Mouse (Mus musculus) embryonic fibroblast, embryonic 13.5 days (primary cell): ENCODE data around the gene Slit1. TPM values are rescaled to one million over a fixed set of nuclear protein-coding genes. Genes with fewer than 3 reads are reported as not detected.

Experiments used
- H3K27ac ChIP-seq: 2 replicates; pipeline ENCODE4 v1.5.1; 2012; ENCODE audit warnings: low read length, control low read depth, inconsistent platforms; ENCODE audit not compliant: insufficient read depth
- H3K4me1 ChIP-seq: 2 replicates; pipeline ENCODE4 v1.6.1; 2011; ENCODE audit warnings: low read length; ENCODE audit not compliant: control insufficient read depth, insufficient read depth
- H3K4me3 ChIP-seq: 2 replicates; pipeline ENCODE4 v1.5.1; 2011; ENCODE audit warnings: mild to moderate bottlenecking, control low read depth, low read length; ENCODE audit not compliant: insufficient read depth
- CTCF ChIP-seq: IDR thresholded peaks from 2 replicates; pipeline ENCODE4 v1.5.1; 2011; ENCODE audit warnings: mild to moderate bottlenecking, control low read depth, low read length, moderate library complexity, borderline replicate concordance; ENCODE audit not compliant: insufficient read depth
- POLR2A ChIP-seq: IDR thresholded peaks from 2 replicates; pipeline ENCODE4 v1.6.1; 2011; ENCODE audit warnings: low read depth, mild to moderate bottlenecking, control low read depth, low read length, moderate library complexity
- polyA plus RNA-seq: library from polyadenylated mRNA; stranded (reverse); fragments of >200 nt; gene quantifications from 2 replicates; pipeline ENCODE4 v1.2.4, GENCODE M21; 2011; ENCODE audit warnings: low read depth; ENCODE audit not compliant: missing spikeins, insufficient read length

Slit1 gene
- polyA plus RNA-seq, 1 experiment, result 0.46 TPM

GRCm38 (mm10) chr19:41694610-41695009 is 48.9 kb downstream of the Slit1 start:
- Histone ChIP-seq H3K4me1 (peaks cover 9% of the 10 kb centered on the region; the same call in 1 of the 2 replicates), H3K4me3 (no peak overlapping the region), H3K27ac (no peak overlapping the region)
- TF ChIP-seq POLR2A (no peak), CTCF (no peak)

- Histone ChIP-seq H3K4me3 (no peak overlapping the region), H3K4me1 (peaks cover 9% of the 10 kb centered on the region; the same call in 1 of the 2 replicates), H3K27ac (no peak overlapping the region)
- no peak for TF ChIP-seq CTCF
- no peak for TF ChIP-seq POLR2A
These were observed 49.7 kb downstream of the Slit1 start for GRCm38 (mm10) chr19:41693727-41694126.

GRCm38 (mm10) chr19:41690064-41690463 is 53.4 kb downstream of the Slit1 start:
- Histone ChIP-seq H3K4me1 (no peaks in the 10 kb centered on the region), H3K4me3 (no peak overlapping the region), H3K27ac (no peak overlapping the region)
- TF ChIP-seq POLR2A (no peak), CTCF (no peak)

- no peak overlapping the region for H3K4me3 ChIP-seq
- H3K27ac ChIP-seq, result no peak overlapping the region
- H3K4me1 ChIP-seq, result no peaks in the 10 kb centered on the region
- TF ChIP-seq CTCF (no peak), POLR2A (no peak)
These were observed 55.2 kb downstream of the Slit1 start for GRCm38 (mm10) chr19:41688251-41688650.

- Histone ChIP-seq H3K4me1 (no peaks in the 10 kb centered on the region), H3K4me3 (no peak overlapping the region), H3K27ac (no peak overlapping the region)
- TF ChIP-seq CTCF, result no peak
These were observed 55.6 kb downstream of the Slit1 start for GRCm38 (mm10) chr19:41687836-41688235.

GRCm38 (mm10) chr19:41686194-41686593 is 57.3 kb downstream of the Slit1 start:
- Histone ChIP-seq H3K4me1 (no peaks in the 10 kb centered on the region), H3K4me3 (no peak overlapping the region), H3K27ac (no peak overlapping the region)
- TF ChIP-seq CTCF, result no peak
- no peak for TF ChIP-seq POLR2A

GRCm38 (mm10) chr19:41685453-41686086 is 57.9 kb downstream of the Slit1 start:
- Histone ChIP-seq H3K27ac (no peak overlapping the region), H3K4me1 (no peaks in the 10 kb centered on the region), H3K4me3 (no peak overlapping the region)
- no peak for TF ChIP-seq POLR2A
- no peak for TF ChIP-seq CTCF

GRCm38 (mm10) chr19:41684874-41685273 is 58.6 kb downstream of the Slit1 start:
- TF ChIP-seq CTCF (no peak), POLR2A (no peak)
- Histone ChIP-seq H3K4me1 (no peaks in the 10 kb centered on the region), H3K27ac (no peak overlapping the region), H3K4me3 (no peak overlapping the region)

- Histone ChIP-seq H3K27ac (no peak overlapping the region), H3K4me3 (no peak overlapping the region), H3K4me1 (no peaks in the 10 kb centered on the region)
- TF ChIP-seq POLR2A (no peak), CTCF (no peak)
These were observed 59.5 kb downstream of the Slit1 start for GRCm38 (mm10) chr19:41683951-41684350.

GRCm38 (mm10) chr19:41680267-41680666 is 63.2 kb downstream of the Slit1 start:
- H3K27ac ChIP-seq, result no peak overlapping the region
- H3K4me3 ChIP-seq, result no peak overlapping the region
- no peaks in the 10 kb centered on the region for H3K4me1 ChIP-seq
- TF ChIP-seq CTCF, result no peak
- no peak for TF ChIP-seq POLR2A

GRCm38 (mm10) chr19:41679028-41679427 is 64.4 kb downstream of the Slit1 start:
- no peak overlapping the region for H3K4me3 ChIP-seq
- H3K4me1 ChIP-seq, result peaks cover 7% of the 10 kb centered on the region
- TF ChIP-seq CTCF, result no peak
- no peak for TF ChIP-seq POLR2A
- no peak overlapping the region for H3K27ac ChIP-seq
